Mouse (Mus musculus) thymus, adult 2 months (tissue): ENCODE measurements around the gene C2cd5.

Experiments used
- CTCF ChIP-seq: fragments of 200-500 bp; IDR thresholded peaks from 2 replicates; pipeline ENCODE4 v1.5.1; 2012; ENCODE audit warnings: mild to moderate bottlenecking, control low read depth, low read length, moderate library complexity, borderline replicate concordance; ENCODE audit not compliant: control insufficient read depth, poor library complexity, insufficient read depth; ENCODE audit errors: extremely low read depth
- POLR2A ChIP-seq: fragments of 200-500 bp; IDR thresholded peaks from 2 replicates; pipeline ENCODE4 v1.6.1; 2012; ENCODE audit warnings: mild to moderate bottlenecking, low read length, control low read depth, moderate library complexity; ENCODE audit not compliant: control insufficient read depth, poor library complexity, insufficient read depth; ENCODE audit errors: extremely low read depth

DNA sequence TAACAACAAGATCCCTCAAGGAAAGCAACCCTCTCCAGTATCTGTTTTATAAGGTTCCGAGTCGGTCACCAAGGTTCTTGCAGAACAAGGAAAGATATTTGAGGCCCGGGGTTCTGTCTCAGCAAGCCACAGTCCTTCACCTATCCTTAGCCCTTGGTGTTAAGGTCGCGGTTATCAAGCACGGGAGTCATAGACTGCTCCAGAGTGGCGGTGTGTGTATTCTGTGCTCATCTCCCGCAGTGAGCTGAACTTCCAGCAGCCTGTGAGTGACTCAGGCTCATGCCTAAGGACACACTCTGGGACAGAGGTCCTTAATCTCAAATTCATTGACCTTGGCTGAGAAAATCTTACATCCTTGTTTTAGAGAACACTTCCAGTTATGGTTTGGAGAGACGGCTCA, 40.9 kb upstream of the C2cd5 start:
- no peak for TF ChIP-seq POLR2A
- no peak for TF ChIP-seq CTCF
